Mouse (Mus musculus) embryonic facial prominence, embryonic 12.5 days (tissue): ENCODE data around the gene Mt1. TPM values are rescaled to one million over a fixed set of nuclear protein-coding genes. Genes with fewer than 3 reads are reported as not detected.

Experiments used
- ATAC-seq: fragments of 200-750 bp; cut with Nextera tagmentation; 2 replicates; pipeline ENCODE4 v1.8.0; 2017; ENCODE audit not compliant: insufficient number of reproducible peaks, insufficient read depth, low FRiP score, low TSS enrichment
- H3K27ac ChIP-seq: fragments of 300-500 bp; sonication (generic); 2 replicates; pipeline ENCODE4 v1.5.1; 2016; ENCODE audit warnings: mild to moderate bottlenecking
- H3K27me3 ChIP-seq: fragments of 300-500 bp; sonication (generic); 2 replicates; pipeline ENCODE4 v1.6.1; 2016; ENCODE audit warnings: mild to moderate bottlenecking, moderate library complexity
- H3K36me3 ChIP-seq: fragments of 300-500 bp; sonication (generic); 2 replicates; pipeline ENCODE4 v1.6.1; 2016; ENCODE audit warnings: mild to moderate bottlenecking
- H3K4me1 ChIP-seq: fragments of 300-500 bp; sonication (generic); 2 replicates; pipeline ENCODE4 v1.6.1; 2016
- H3K4me2 ChIP-seq: fragments of 300-500 bp; sonication (generic); replicated peaks from 2 replicates; pipeline ENCODE4 v1.6.1; 2016; ENCODE audit warnings: mild to moderate bottlenecking, moderate library complexity
- H3K4me3 ChIP-seq: fragments of 300-500 bp; sonication (generic); 2 replicates; pipeline ENCODE4 v1.5.1; 2016; ENCODE audit warnings: mild to moderate bottlenecking
- H3K9ac ChIP-seq: fragments of 300-500 bp; sonication (generic); 2 replicates; pipeline ENCODE4 v1.6.1; 2016; ENCODE audit warnings: mild to moderate bottlenecking, moderate library complexity
- H3K9me3 ChIP-seq: fragments of 300-500 bp; sonication (generic); 2 replicates; pipeline ENCODE4 v1.6.1; 2016; ENCODE audit warnings: mild to moderate bottlenecking, moderate library complexity
- WGBS: fragments of 180-500 bp; shearing (Covaris S2); methylation state at CpG from one replicate; pipeline ENCODE4 v1.1.7; 2016; 5-methylcytosine and 5-hydroxymethylcytosine counted together
- polyA plus RNA-seq: library from polyadenylated mRNA; unstranded; fragments of >200 nt; fragmentation: Nextera tagmentation; extraction: Ambion mirVana; gene quantifications from 2 replicates; pipeline ENCODE4 v1.2.1, GENCODE M21; 2016

Mt1 gene
- polyA plus RNA-seq, 1 experiment from 2014 or later = 73.3 TPM

DNA sequence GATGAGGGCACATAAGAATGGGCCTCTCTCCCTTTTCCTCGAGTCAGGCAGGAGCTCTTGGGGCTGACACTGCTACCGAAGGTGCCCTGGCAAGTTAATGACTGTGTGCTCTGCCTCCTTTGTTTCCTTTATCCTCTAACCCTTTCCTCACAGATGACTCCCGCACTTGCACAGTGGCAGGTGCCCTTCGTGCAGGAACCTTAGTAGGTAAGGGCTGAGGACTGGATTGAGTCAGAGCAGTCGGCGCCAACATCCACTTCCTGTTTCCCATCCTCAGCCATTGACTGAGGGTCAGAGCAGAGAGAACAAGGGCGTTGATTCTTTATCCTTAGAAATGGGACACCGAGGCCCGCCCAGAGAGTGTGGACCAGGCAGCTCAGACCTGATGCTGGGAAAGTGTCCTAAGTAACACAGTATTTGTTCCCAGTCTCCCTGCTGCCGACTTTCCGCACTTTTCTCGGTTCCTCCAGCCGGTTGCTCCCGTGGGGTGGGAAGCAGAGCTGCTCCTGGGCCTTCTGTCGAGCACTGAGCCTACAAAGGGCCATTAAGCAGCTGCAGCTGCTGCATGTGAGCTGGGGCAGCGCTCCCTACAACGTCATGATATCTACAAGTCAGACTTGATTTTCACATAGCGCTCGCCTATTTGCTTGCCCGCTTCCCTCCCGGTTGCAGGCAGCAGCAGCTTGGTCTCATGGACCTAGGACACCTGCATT, 8.6 kb downstream of the Mt1 start:
- no peak overlapping the region for H3K4me2 ChIP-seq
- peaks cover 51% of the 10 kb centered on the region for H3K27me3 ChIP-seq
- no peak for ATAC-seq
- H3K36me3 ChIP-seq = no peaks in the 10 kb centered on the region
- H3K4me1 ChIP-seq = peaks cover 26% of the 10 kb centered on the region
- no peak overlapping the region for H3K27ac ChIP-seq
- 22% methylated on average over 21 of the region's 21 CpGs for WGBS
- no peak overlapping the region for H3K9ac ChIP-seq
- no peak overlapping the region for H3K4me3 ChIP-seq
- no peaks in the 10 kb centered on the region for H3K9me3 ChIP-seq

DNA sequence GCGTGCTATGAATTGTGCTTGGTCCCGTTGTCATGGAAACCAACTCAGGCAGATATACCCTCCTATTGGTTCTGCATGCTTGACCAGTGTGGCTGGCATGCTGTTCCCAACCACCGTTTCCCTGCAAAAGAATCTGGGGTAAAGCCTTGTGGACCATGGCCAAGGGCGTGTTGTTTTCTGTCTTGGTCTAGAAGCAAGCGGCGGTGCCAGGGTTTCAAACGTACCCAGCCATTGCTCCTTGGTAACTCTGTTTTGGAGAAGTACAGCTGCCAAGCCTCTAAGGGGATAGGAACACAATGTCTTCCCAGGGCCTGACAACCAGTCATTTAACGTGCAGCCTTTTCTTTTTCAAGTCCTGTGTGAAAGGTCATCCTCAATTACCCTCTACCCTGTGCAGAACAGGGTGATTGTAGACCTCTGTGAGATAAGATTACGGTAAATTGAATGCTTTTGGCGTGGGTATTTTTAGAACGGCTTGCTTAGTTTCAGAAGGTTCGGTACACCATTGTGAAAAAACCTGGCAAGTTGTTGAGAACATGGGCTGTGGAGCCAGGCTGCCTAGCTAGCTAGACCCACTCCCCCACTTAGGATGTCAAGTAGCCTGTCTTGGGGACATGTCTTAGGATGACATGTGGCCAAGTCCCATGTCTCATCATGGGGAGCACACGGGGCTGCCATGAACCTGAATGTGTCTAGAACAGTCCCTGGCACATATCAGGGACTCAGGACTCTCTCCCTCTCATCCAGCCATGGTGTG, 10.6 kb downstream of the Mt1 start:
- 65% methylated on average over 13 of the region's 13 CpGs for WGBS
- Histone ChIP-seq H3K36me3 (no peaks in the 10 kb centered on the region), H3K4me2 (no peak overlapping the region), H3K9me3 (no peaks in the 10 kb centered on the region), H3K27ac (no peak overlapping the region), H3K4me1 (peaks cover 20% of the 10 kb centered on the region), H3K9ac (no peak overlapping the region), H3K27me3 (peaks cover 31% of the 10 kb centered on the region), H3K4me3 (no peak overlapping the region)
- ATAC-seq = no peak

DNA sequence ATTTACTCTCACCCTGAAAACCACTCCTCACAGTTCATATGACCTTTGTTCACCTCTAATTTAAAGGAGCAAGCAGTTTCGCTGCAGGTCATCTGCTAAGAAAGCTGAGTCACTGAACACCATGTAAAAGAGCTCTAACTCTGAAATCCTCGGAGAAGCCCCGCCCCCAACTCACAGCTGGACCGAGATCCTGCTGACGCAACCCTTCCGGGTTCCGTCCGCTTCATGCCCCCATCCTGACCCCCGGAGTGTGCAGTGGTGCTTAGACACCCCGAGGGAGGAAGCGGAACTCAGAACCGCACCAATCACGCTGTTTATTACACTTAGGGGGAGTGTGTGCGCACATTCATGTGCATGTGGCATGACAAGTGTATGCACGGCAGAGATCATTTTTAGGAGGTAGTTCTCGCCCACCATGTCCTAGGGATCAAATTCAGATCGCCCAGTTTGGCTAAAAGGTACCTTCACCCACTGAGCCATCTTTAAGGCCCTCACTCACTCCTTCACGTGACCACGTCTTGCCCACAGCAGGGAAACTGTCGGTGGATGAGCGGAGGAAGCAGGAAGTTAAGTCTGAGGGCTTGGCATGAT, 12.3 kb downstream of the Mt1 start:
- ATAC-seq = no peak
- no peak overlapping the region for H3K27ac ChIP-seq
- H3K4me2 ChIP-seq = peak overlapping the region; percentile 51
- H3K9me3 ChIP-seq = no peaks in the 10 kb centered on the region
- H3K4me3 ChIP-seq = peak overlapping the region; percentile 31
- WGBS = 23% methylated on average over 21 of the region's 21 CpGs
- peaks cover 20% of the 10 kb centered on the region for H3K4me1 ChIP-seq
- H3K36me3 ChIP-seq = no peaks in the 10 kb centered on the region
- H3K27me3 ChIP-seq = peaks cover 17% of the 10 kb centered on the region
- 0 out of 2 replicates have a peak overlapping the region, but pooled peaks have one; percentile 19 for H3K9ac ChIP-seq

DNA sequence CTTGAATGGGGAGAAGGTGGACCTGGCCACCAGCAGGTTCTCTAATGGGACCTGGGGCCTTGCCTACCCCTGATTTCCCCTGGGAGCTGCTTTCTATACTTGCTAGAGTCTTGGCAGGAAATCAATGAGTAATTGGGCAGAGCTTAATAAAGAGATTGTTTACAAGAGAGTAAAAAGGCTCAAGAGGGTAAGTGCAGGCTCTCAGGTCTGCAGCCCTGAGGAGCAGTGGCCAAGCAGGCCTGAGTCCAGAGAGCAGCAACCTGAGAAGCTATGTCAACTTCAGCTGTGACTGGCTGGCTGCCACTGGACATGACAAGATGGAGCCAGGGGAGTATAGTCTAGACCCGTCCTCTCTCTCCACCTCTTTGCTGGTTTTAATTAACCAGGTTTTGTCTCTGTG, 14.0 kb downstream of the Mt1 start:
- no peak for ATAC-seq

DNA sequence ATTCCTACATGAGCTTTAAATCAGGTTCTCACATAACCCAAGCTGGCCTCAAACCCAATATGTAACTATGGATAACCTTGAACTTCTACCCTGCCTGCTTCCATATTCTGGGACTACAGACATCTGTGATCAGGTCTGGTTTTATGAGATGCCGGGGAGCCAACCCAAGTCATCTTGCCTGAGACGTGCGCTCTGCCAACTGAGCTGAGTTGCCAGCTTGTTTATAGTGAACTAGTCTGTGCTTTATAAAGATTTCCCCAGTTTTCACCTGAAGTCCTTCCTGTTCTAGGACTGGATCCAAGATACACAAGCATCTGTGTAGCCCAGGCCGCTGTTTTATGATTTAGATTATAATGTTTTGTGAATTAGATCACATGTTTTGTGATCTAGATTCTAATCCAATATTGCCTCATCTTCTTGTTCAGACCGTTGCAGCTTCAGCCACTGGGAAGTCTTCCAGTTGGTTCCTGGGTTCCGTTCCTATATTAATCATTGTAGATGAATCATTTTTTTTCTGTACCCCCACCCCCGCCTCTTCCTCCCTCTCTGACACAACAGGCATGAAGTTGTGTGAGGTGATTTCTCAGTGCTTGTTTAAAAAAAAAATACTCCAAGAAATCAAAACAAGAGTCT, 15.8 kb downstream of the Mt1 start:
- no peaks in the 10 kb centered on the region for H3K27me3 ChIP-seq
- H3K4me2 ChIP-seq = no peak overlapping the region
- H3K4me3 ChIP-seq = no peak overlapping the region
- H3K27ac ChIP-seq = no peak overlapping the region
- H3K9ac ChIP-seq = no peak overlapping the region
- ATAC-seq = no peak
- H3K4me1 ChIP-seq = peaks cover 8% of the 10 kb centered on the region; the same call in 1 of the 2 replicates
- no peaks in the 10 kb centered on the region for H3K36me3 ChIP-seq
- 91% methylated on average over 7 of the region's 7 CpGs for WGBS
- no peaks in the 10 kb centered on the region for H3K9me3 ChIP-seq

More for the DNA sequence above, 14.0 kb downstream of the Mt1 start:
- 27% methylated on average over 1 of the region's 1 CpGs for WGBS
- H3K27me3 ChIP-seq = no peaks in the 10 kb centered on the region
- no peak overlapping the region for H3K4me3 ChIP-seq
- H3K9me3 ChIP-seq = no peaks in the 10 kb centered on the region
- no peak overlapping the region for H3K27ac ChIP-seq
- peaks cover 8% of the 10 kb centered on the region; the same call in 1 of the 2 replicates for H3K4me1 ChIP-seq
- no peaks in the 10 kb centered on the region for H3K36me3 ChIP-seq
- H3K4me2 ChIP-seq = no peak overlapping the region
- no peak overlapping the region for H3K9ac ChIP-seq

DNA sequence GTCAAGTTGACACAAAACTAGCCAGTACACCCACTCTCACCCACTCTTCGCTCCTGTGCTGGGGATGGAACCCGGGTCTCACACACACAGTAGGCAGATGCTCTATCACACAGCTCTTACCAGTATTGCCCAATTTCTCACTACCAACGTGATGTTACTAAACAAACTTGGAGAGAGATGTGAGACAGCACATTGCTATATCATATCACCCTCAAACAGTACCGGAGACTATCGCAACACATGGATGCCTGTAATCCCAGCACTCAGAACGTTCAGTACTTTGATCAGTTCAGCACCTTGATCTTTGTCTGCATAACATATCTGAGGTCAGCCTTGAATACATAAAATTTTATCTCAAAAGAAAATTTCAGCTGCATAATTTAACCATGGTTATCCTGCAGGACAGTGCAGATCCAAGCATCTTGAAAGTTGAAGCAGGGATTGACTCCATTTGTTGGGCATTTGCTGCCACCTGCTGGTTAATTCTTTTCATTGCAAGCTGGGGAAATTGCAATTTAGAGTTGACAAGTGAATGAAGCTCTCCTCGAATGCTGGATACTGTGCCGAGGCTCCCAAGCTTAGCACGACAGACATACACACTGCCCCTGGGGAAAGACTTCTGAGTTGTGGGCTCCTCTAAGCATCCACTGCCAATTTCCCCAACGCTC, 20.5 kb downstream of the Mt1 start:
- H3K36me3 ChIP-seq = no peaks in the 10 kb centered on the region
- no peaks in the 10 kb centered on the region; the same call in 1 of the 2 replicates for H3K4me1 ChIP-seq
- no peak overlapping the region for H3K27ac ChIP-seq
- H3K4me2 ChIP-seq = 0 out of 2 replicates have a peak overlapping the region, but pooled peaks have one; percentile 21
- H3K9me3 ChIP-seq = no peaks in the 10 kb centered on the region
- no peak overlapping the region for H3K9ac ChIP-seq
- WGBS = 46% methylated on average over 10 of the region's 10 CpGs
- no peak for ATAC-seq
- peaks cover 2% of the 10 kb centered on the region; the same call in 1 of the 2 replicates for H3K27me3 ChIP-seq
- no peak overlapping the region for H3K4me3 ChIP-seq

DNA sequence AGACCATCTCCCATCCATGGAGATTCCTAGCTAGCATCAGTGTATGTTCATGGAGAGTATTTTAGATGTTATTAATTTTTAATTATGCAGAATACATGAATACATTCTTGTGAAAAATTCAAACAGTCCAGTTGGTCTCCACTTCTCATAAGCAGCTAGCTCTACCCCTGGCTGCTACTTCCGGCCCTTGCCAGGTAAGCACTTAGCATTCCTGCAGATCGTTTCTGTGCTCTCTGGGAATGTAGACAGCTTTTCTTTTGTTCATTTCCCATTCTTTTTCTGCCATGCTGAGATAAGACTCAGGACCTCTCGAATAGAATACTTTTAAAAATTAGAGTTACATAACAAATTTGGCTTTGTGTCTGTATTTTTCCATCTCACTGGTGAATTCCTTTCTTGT, 25.2 kb downstream of the Mt1 start:
- no peaks in the 10 kb centered on the region for H3K9me3 ChIP-seq
- H3K4me1 ChIP-seq = peaks cover 6% of the 10 kb centered on the region; the same call in 1 of the 2 replicates
- H3K27ac ChIP-seq = no peak overlapping the region
- no peak overlapping the region for H3K9ac ChIP-seq
- H3K4me3 ChIP-seq = no peak overlapping the region
- no peaks in the 10 kb centered on the region for H3K36me3 ChIP-seq
- ATAC-seq = no peak
- peaks cover 2% of the 10 kb centered on the region; the same call in 1 of the 2 replicates for H3K27me3 ChIP-seq
- WGBS = 73% methylated on average over 3 of the region's 3 CpGs
- no peak overlapping the region for H3K4me2 ChIP-seq

- WGBS = 14% methylated on average over 5 of the region's 5 CpGs
- no peak overlapping the region for H3K9ac ChIP-seq
- no peaks in the 10 kb centered on the region for H3K9me3 ChIP-seq
- H3K27ac ChIP-seq = no peak overlapping the region
- H3K36me3 ChIP-seq = no peaks in the 10 kb centered on the region
- H3K4me3 ChIP-seq = no peak overlapping the region
- peaks cover 6% of the 10 kb centered on the region; the same call in 1 of the 2 replicates for H3K4me1 ChIP-seq
- H3K27me3 ChIP-seq = peaks cover 2% of the 10 kb centered on the region; the same call in 1 of the 2 replicates
- H3K4me2 ChIP-seq = no peak overlapping the region
- ATAC-seq = no peak
These were observed 26.9 kb downstream of the Mt1 start for GRCm38 (mm10) chr8:94205736-94206135.

GRCm38 (mm10) chr8:94206256-94206655, 27.4 kb downstream of the Mt1 start:
- H3K36me3 ChIP-seq = no peaks in the 10 kb centered on the region
- ATAC-seq = no peak
- peaks cover 2% of the 10 kb centered on the region; the same call in 1 of the 2 replicates for H3K27me3 ChIP-seq

DNA sequence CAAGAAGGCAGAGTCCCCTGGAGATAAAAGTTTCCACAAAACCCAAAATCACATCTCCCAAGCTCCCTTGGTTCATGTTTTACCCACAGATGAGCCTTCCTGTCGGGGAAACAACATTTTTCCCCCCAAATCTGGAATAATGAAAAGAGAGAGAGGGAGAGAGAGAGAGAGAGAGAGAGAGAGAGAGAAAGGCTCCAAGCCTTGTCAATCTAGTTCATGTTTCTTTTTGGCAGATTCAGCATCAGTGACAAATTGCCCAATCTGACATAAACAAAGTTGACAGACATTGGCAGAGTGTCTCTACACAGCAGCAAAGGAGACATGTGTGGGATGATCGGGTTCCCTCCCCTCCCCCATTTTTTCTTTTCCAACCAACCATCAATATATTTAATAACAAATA, 28.6 kb downstream of the Mt1 start:
- ATAC-seq = no peak
- Histone ChIP-seq H3K9ac (no peak overlapping the region), H3K9me3 (no peaks in the 10 kb centered on the region), H3K27ac (no peak overlapping the region), H3K4me2 (no peak overlapping the region), H3K27me3 (peaks cover 2% of the 10 kb centered on the region; the same call in 1 of the 2 replicates), H3K4me3 (no peak overlapping the region), H3K36me3 (no peaks in the 10 kb centered on the region), H3K4me1 (peaks cover 6% of the 10 kb centered on the region; the same call in 1 of the 2 replicates)
- WGBS = 53% methylated on average over 2 of the region's 2 CpGs

More at GRCm38 (mm10) chr8:94206256-94206655, 27.4 kb downstream of the Mt1 start:
- H3K4me2 ChIP-seq = no peak overlapping the region
- H3K9ac ChIP-seq = no peak overlapping the region
- H3K4me3 ChIP-seq = no peak overlapping the region
- no peaks in the 10 kb centered on the region for H3K9me3 ChIP-seq
- no peak overlapping the region for H3K27ac ChIP-seq
- H3K4me1 ChIP-seq = peaks cover 6% of the 10 kb centered on the region; the same call in 1 of the 2 replicates
- 73% methylated on average over 8 of the region's 8 CpGs for WGBS

DNA sequence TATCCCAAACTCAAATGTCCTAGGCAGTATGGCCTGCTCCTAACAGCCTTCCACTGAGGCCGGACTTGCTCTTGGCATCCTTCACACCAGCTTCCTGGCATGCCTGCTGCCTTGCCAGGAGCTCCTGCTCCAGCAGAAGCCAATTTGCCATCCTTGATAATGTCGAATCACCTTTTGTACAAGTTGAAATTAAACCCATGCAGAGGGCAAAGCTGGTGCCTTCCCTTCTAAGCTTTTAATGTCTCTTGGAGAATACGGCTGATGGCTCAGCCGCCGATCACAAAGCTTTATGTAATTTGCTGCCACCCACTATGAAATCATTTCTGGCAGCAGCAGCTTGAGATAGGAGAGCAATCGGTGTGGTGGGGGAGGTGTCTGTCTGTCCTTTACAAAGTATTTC, 30.8 kb downstream of the Mt1 start:
- WGBS = 74% methylated on average over 6 of the region's 6 CpGs
- H3K9ac ChIP-seq = no peak overlapping the region
- H3K4me2 ChIP-seq = no peak overlapping the region
- no peaks in the 10 kb centered on the region for H3K36me3 ChIP-seq
- H3K9me3 ChIP-seq = no peaks in the 10 kb centered on the region
- H3K4me3 ChIP-seq = no peak overlapping the region
- H3K27me3 ChIP-seq = no peaks in the 10 kb centered on the region
- no peak overlapping the region for H3K27ac ChIP-seq
- ATAC-seq = no peak
- H3K4me1 ChIP-seq = peaks cover 6% of the 10 kb centered on the region; the same call in 1 of the 2 replicates
